Mouse (Mus musculus) lung, embryonic 14.5 days (tissue): ENCODE data around the gene Olfml2b. TPM values are rescaled to one million over a fixed set of nuclear protein-coding genes. Genes with fewer than 3 reads are reported as not detected.

ENCODE experiments used
- ATAC-seq: fragments of 200-750 bp; cut with Nextera tagmentation; 2 replicates; pipeline ENCODE4 v1.8.0; 2017; ENCODE audit warnings: mild to moderate bottlenecking, moderate TSS enrichment, moderate library complexity; ENCODE audit not compliant: insufficient read depth
- DNase-seq: peaks from one replicate; pipeline ENCODE4 v3.0.0-alpha.2; 2015
- H3K27ac ChIP-seq: fragments of 300-500 bp; sonication (generic); 2 replicates; pipeline ENCODE4 v1.5.1; 2014; ENCODE audit warnings: low read depth, mild to moderate bottlenecking, moderate library complexity
- H3K27me3 ChIP-seq: fragments of 300-500 bp; sonication (generic); 2 replicates; pipeline ENCODE4 v1.6.1; 2014; ENCODE audit warnings: low read length, control low read depth; ENCODE audit not compliant: insufficient read depth
- H3K36me3 ChIP-seq: fragments of 300-500 bp; sonication (generic); 2 replicates; pipeline ENCODE4 v1.6.1; 2014; ENCODE audit warnings: control low read depth; ENCODE audit not compliant: insufficient read depth
- H3K4me1 ChIP-seq: fragments of 300-500 bp; sonication (generic); 2 replicates; pipeline ENCODE4 v1.6.1; 2014; ENCODE audit warnings: antibody characterized with exemption, control low read depth; ENCODE audit not compliant: insufficient read depth
- H3K4me2 ChIP-seq: fragments of 300-500 bp; sonication (generic); 2 replicates; pipeline ENCODE4 v1.6.1; 2014; ENCODE audit warnings: mild to moderate bottlenecking
- H3K4me3 ChIP-seq: fragments of 300-500 bp; sonication (generic); 2 replicates; pipeline ENCODE4 v1.5.1; 2014; ENCODE audit warnings: low read depth, low read length
- H3K9ac ChIP-seq: fragments of 300-500 bp; sonication (generic); 2 replicates; pipeline ENCODE4 v1.6.1; 2014
- H3K9me3 ChIP-seq: fragments of 300-500 bp; sonication (generic); 2 replicates; pipeline ENCODE4 v1.6.1; 2016; ENCODE audit warnings: low read depth, low read length, control low read depth
- CTCF ChIP-seq: IDR thresholded peaks from 2 replicates; pipeline ENCODE4 v1.5.1; 2016; ENCODE audit warnings: antibody characterized with exemption, low read depth
- WGBS: fragments of 180-500 bp; shearing (Covaris S2); extraction: QIAGEN DNeasy Blood & Tissue Kit; methylation state at CpG from one replicate; pipeline ENCODE4 v1.1.7; 2014; 5-methylcytosine and 5-hydroxymethylcytosine counted together
- polyA plus RNA-seq: library from polyadenylated mRNA; unstranded; fragments of >200 nt; fragmentation: Nextera tagmentation; extraction: Ambion mirVana; gene quantifications from 2 replicates; pipeline ENCODE4 v1.2.1, GENCODE M21; 2014

Olfml2b gene
- polyA plus RNA-seq, 1 experiment from 2014 or later = 18.8 TPM

- no peak for TF ChIP-seq CTCF
- H3K4me2 ChIP-seq = no peak overlapping the region
- H3K27me3 ChIP-seq = no peaks in the 10 kb centered on the region
- no peaks in the 10 kb centered on the region for H3K9me3 ChIP-seq
- WGBS = 70% methylated on average over 7 of the region's 7 CpGs
- no peaks in the 10 kb centered on the region for H3K4me1 ChIP-seq
- H3K4me3 ChIP-seq = no peak overlapping the region
- H3K36me3 ChIP-seq = no peaks in the 10 kb centered on the region
- peak; percentile 46 for DNase-seq
- H3K9ac ChIP-seq = no peak overlapping the region
- ATAC-seq = 0 out of 2 replicates have a peak, but pooled peaks have one; percentile 17
- H3K27ac ChIP-seq = no peak overlapping the region
Measured at GRCm38 (mm10) chr1:170697771-170698356, 53.5 kb downstream of the Olfml2b start.

GRCm38 (mm10) chr1:170698771-170699170 lies 54.4 kb downstream of the Olfml2b start:
- no peak for ATAC-seq
- Histone ChIP-seq H3K9me3 (no peaks in the 10 kb centered on the region), H3K27me3 (no peaks in the 10 kb centered on the region), H3K4me2 (no peak overlapping the region), H3K9ac (no peak overlapping the region), H3K4me3 (no peak overlapping the region), H3K27ac (no peak overlapping the region), H3K4me1 (no peaks in the 10 kb centered on the region), H3K36me3 (no peaks in the 10 kb centered on the region)
- no peak for TF ChIP-seq CTCF
- no peak for DNase-seq
- 55% methylated on average over 3 of the region's 3 CpGs for WGBS

GRCm38 (mm10) chr1:170699553-170699952 lies 55.2 kb downstream of the Olfml2b start:
- no peak for ATAC-seq
- WGBS = 69% methylated on average over 9 of the region's 9 CpGs
- no peak overlapping the region for H3K9ac ChIP-seq

GRCm38 (mm10) chr1:170700496-170701027 lies 56.2 kb downstream of the Olfml2b start:
- Histone ChIP-seq H3K36me3 (no peaks in the 10 kb centered on the region), H3K9me3 (no peaks in the 10 kb centered on the region), H3K27ac (no peak overlapping the region), H3K9ac (no peak overlapping the region), H3K4me3 (no peak overlapping the region), H3K4me2 (no peak overlapping the region), H3K4me1 (no peaks in the 10 kb centered on the region), H3K27me3 (no peaks in the 10 kb centered on the region)
- no peak for TF ChIP-seq CTCF
- DNase-seq (no peak), ATAC-seq (no peak)
- 80% methylated on average over 3 of the region's 3 CpGs for WGBS

More at GRCm38 (mm10) chr1:170699553-170699952, 55.2 kb downstream of the Olfml2b start:
- Histone ChIP-seq H3K4me1 (no peaks in the 10 kb centered on the region), H3K36me3 (no peaks in the 10 kb centered on the region), H3K9me3 (no peaks in the 10 kb centered on the region), H3K27me3 (no peaks in the 10 kb centered on the region), H3K4me2 (no peak overlapping the region), H3K4me3 (no peak overlapping the region), H3K27ac (no peak overlapping the region)
- TF ChIP-seq CTCF = no peak
- no peak for DNase-seq

GRCm38 (mm10) chr1:170701178-170701577 lies 56.8 kb downstream of the Olfml2b start:
- Histone ChIP-seq H3K36me3 (no peaks in the 10 kb centered on the region), H3K4me1 (no peaks in the 10 kb centered on the region), H3K9ac (no peak overlapping the region; the same call in 1 of the 2 replicates), H3K4me2 (no peak overlapping the region), H3K27ac (no peak overlapping the region), H3K27me3 (no peaks in the 10 kb centered on the region), H3K4me3 (no peak overlapping the region), H3K9me3 (no peaks in the 10 kb centered on the region)
- WGBS = 59% methylated on average over 3 of the region's 3 CpGs
- TF ChIP-seq CTCF = no peak
- ATAC-seq (no peak), DNase-seq (no peak)

- ATAC-seq = no peak
- no peak overlapping the region for H3K9ac ChIP-seq
- no peak for DNase-seq
- H3K36me3 ChIP-seq = no peaks in the 10 kb centered on the region
- no peaks in the 10 kb centered on the region for H3K27me3 ChIP-seq
- H3K4me2 ChIP-seq = no peak overlapping the region
- no peaks in the 10 kb centered on the region for H3K4me1 ChIP-seq
- no peak for TF ChIP-seq CTCF
- H3K27ac ChIP-seq = no peak overlapping the region
- 76% methylated on average over 8 of the region's 8 CpGs for WGBS
- no peak overlapping the region for H3K4me3 ChIP-seq
- H3K9me3 ChIP-seq = no peaks in the 10 kb centered on the region
Measured at GRCm38 (mm10) chr1:170701582-170701981, 57.2 kb downstream of the Olfml2b start.

GRCm38 (mm10) chr1:170702263-170702662 lies 57.9 kb downstream of the Olfml2b start:
- no peak overlapping the region for H3K27ac ChIP-seq
- ATAC-seq = no peak
- H3K4me2 ChIP-seq = no peak overlapping the region
- no peaks in the 10 kb centered on the region for H3K4me1 ChIP-seq
- no peaks in the 10 kb centered on the region for H3K9me3 ChIP-seq
- no peak overlapping the region for H3K4me3 ChIP-seq
- H3K27me3 ChIP-seq = no peaks in the 10 kb centered on the region
- no peaks in the 10 kb centered on the region for H3K36me3 ChIP-seq
- TF ChIP-seq CTCF = no peak
- no peak overlapping the region for H3K9ac ChIP-seq
- DNase-seq = no peak
- WGBS = 87% methylated on average over 2 of the region's 2 CpGs
